Mouse (Mus musculus) embryonic stem cell, embryonic (primary cell): ENCODE measurements at regions not wholly inside any gene's neighbourhood (a gene's known extent, or its start where the extent isn't known, plus 50 kb on each side); places are given as distances from the start of the nearest gene placed in this dataset.
"Not testable (repeated sequence)": the region's sequence is repeated elsewhere in the genome, so short reads cannot be mapped to it uniquely, and the experiment has no call there.

Experiments used
- CTCF ChIA-PET, 4 experiments: fragments of 300-600 bp in 2 of 4; fragments of 350-600 bp in 2 of 4; sonication (Branson Sonifier 250); formaldehyde crosslinking; loops; one replicate each; lab custom pipeline; 2022; ENCODE audit warnings: inconsistent platforms in 2 of 4; lab: Charles Lee
- POLR2A ChIA-PET, 4 experiments: fragments of 300-600 bp in 2 of 4; fragments of 350-600 bp in 2 of 4; sonication (Branson Sonifier 250); formaldehyde crosslinking; loops; one replicate each; lab custom pipeline; 2022; ENCODE audit warnings: antibody characterized with exemption in 4 of 4, inconsistent platforms in 1 of 4; lab: Charles Lee

DNA sequence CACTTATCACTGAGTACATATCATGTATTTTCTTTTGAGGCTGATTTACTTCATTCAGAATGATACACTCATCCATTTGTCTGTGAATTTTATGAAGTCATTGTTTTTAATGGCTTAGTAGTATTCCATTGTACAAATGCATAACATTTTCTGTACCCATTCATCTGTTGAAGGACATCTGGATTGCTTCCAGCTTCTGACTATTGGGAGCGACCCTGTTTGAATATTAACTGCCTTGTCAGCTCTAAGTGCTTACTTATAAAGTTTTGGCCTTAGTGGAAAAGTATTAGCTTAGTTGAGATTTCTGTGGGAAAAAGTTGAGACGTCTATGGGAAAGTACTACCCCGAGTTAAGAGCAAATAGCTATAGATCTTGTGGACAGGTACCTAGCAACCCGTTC, 120.4 kb downstream of the Hnmt start:
- POLR2A ChIA-PET, result no interaction called here

DNA sequence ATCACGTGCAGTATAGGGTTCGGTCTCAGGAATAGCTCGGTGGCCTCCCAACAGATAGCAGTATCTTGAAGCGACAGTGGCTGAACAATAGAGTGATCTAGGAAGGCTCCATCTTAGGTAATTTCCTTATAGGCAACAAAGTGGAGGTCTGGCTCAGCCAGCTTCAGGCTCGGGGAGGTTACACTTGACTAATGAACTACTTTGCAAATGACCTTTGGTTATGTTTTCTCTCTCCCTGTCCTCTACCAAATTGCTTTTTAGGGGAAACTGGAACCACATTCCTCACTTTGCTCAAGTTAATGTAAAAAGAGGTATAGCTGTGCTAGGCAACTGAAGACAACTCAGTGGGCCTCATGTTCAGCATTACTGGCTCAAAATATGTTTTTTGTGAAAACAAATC, 122.3 kb downstream of the Hnmt start:
- ChIA-PET CTCF (no interaction called here), POLR2A (interaction anchor here in 2 of 4 experiments (0.5 to 1.3 kb wide), 2 partner anchors 22 to 103 kb away, joined by 3 read pairs; no protein-coding TSS in a partner anchor)

More for the DNA sequence above, 120.4 kb downstream of the Hnmt start:
- CTCF ChIA-PET, result no interaction called here

GRCm38 (mm10) chr2:23908776-23909175, 140.4 kb downstream of the Hnmt start:
- POLR2A ChIA-PET, CTCF ChIA-PET: not testable (repeated sequence)

DNA sequence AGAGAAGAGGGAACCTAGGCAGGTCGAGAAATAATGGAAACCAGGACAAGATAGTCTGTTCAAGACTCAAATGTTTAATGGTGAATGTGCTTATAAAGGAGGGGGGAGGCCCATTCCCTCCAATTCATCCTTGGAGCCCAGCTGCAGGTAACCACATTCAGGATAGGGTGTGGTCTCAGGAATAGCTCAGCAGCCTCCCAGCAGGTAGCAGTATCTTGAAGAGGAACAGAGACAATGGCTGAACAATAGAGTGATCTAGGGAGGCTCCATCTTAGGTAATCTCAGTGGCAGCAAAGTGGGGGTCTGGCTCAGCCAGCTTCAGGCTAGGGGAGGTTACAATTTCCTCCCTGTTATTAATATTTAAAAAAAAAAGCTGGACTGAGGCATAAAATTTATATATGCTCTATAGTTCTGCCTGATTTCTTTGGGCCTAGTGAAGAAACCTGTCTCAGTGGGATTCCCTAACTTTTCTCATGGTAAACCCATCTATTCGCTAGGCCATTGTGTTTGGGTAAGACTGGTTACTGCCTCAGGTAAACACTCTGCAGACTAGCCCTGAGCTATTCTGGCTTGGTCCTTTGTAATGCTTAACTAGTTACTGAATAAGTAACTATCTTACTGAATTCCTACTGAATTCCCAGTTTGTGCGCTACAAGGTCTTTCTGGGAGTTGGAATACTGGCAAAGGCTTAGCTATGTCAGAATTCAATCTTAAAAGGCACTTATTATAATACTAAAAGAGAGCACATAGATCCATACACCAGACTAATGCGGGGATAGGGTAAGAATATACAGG, 142.1 kb downstream of the Hnmt start:
- POLR2A ChIA-PET, result not testable (repeated sequence)

GRCm38 (mm10) chr2:23899046-23899445, 150.1 kb downstream of the Hnmt start:
- POLR2A ChIA-PET, result no interaction called here
- CTCF ChIA-PET, result no interaction called here

More for the DNA sequence above, 142.1 kb downstream of the Hnmt start:
- CTCF ChIA-PET, result not testable (repeated sequence)

GRCm38 (mm10) chr2:23897011-23897410, 152.2 kb downstream of the Hnmt start:
- ChIA-PET POLR2A (no interaction called here), CTCF (no interaction called here)

- CTCF ChIA-PET, result no interaction called here
- POLR2A ChIA-PET, result no interaction called here
Measured at GRCm38 (mm10) chr2:23893216-23893615, 156.0 kb downstream of the Hnmt start.

DNA sequence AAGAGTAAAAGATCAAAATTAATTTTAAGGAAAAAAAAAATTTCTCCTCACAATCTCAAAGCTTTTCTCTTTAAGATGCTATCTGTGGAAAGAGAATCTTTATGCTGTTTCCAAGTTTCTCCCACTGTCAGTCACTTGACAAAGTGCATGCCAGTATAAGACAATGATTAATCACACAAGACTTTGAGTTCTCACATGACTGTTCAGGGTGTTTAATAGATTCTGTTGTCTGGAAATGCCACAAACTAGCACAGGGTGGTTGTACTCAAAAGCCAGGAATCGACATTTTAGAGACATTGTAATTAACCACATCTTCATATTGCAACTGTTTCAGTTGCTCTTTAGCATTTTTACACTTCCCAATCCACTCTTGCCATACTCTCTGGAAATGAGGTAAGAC, 181.8 kb downstream of the Hnmt start:
- ChIA-PET POLR2A (no interaction called here), CTCF (no interaction called here)

GRCm38 (mm10) chr2:23866326-23866725, 182.9 kb downstream of the Hnmt start:
- ChIA-PET POLR2A (no interaction called here), CTCF (no interaction called here)

DNA sequence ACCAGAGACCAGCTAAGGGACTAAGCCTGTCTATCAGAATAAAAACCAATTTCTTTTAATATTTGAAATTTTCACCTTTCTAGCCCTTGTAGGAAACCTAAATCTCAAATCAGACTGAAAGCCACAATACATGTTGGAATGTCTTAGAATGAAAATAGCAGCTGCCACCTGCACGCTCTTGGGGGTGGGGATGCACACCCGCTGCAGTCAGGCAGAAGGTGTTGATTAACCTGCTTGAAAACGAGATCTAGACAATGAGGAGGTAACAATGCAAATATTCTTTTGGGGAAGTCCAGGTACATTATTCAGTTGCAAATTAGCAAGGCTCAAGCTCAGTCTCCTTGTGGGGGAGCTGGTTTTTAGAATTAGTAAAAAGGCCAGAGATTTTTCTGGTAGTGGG, 186.9 kb downstream of the Hnmt start:
- POLR2A ChIA-PET, CTCF ChIA-PET: not testable (repeated sequence)
